Mouse (Mus musculus) heart, embryonic 13.5 days (tissue): ENCODE measurements around the gene Gatd1. TPM values are rescaled to one million over a fixed set of nuclear protein-coding genes. Genes with fewer than 3 reads are reported as not detected.
A peak's percentile ranks its signal among the peaks of the same experiment; 100 is the strongest.

Experiments
- ATAC-seq: fragments of 200-750 bp; cut with Nextera tagmentation; 2 replicates; pipeline ENCODE4 v1.8.0; 2017; ENCODE audit warnings: moderate TSS enrichment; ENCODE audit not compliant: insufficient number of reproducible peaks, low FRiP score, low TSS enrichment; ENCODE audit errors: extremely low read depth
- H3K27ac ChIP-seq: fragments of 300-500 bp; sonication (generic); replicated peaks from 2 replicates; pipeline ENCODE4 v1.5.1; 2015; ENCODE audit warnings: moderate library complexity, mild to moderate bottlenecking, inconsistent platforms
- H3K27me3 ChIP-seq: fragments of 300-500 bp; sonication (generic); replicated peaks from 2 replicates; pipeline ENCODE4 v1.6.1; 2015; ENCODE audit warnings: mild to moderate bottlenecking, inconsistent platforms
- H3K36me3 ChIP-seq: fragments of 300-500 bp; sonication (generic); 2 replicates; pipeline ENCODE4 v1.6.1; 2015; ENCODE audit warnings: mild to moderate bottlenecking, inconsistent platforms
- H3K4me1 ChIP-seq: fragments of 300-500 bp; sonication (generic); 2 replicates; pipeline ENCODE4 v1.6.1; 2015; ENCODE audit warnings: inconsistent platforms
- H3K4me2 ChIP-seq: fragments of 300-500 bp; sonication (generic); 2 replicates; pipeline ENCODE4 v1.6.1; 2015; ENCODE audit warnings: inconsistent platforms, mild to moderate bottlenecking, moderate library complexity
- H3K4me3 ChIP-seq: fragments of 300-500 bp; sonication (generic); 2 replicates; pipeline ENCODE4 v1.5.1; 2015; ENCODE audit warnings: moderate library complexity, mild to moderate bottlenecking, inconsistent platforms
- H3K9ac ChIP-seq: fragments of 300-500 bp; sonication (generic); 2 replicates; pipeline ENCODE4 v1.6.1; 2015; ENCODE audit warnings: inconsistent platforms, mild to moderate bottlenecking, moderate library complexity
- H3K9me3 ChIP-seq: fragments of 300-500 bp; sonication (generic); 2 replicates; pipeline ENCODE4 v1.6.1; 2016; ENCODE audit warnings: inconsistent platforms
- WGBS: fragments of 180-500 bp; shearing (Covaris S2); methylation state at CpG from one replicate; pipeline ENCODE4 v1.1.7; 2015; ENCODE audit warnings: mixed read lengths; 5-methylcytosine and 5-hydroxymethylcytosine counted together
- polyA plus RNA-seq: library from polyadenylated mRNA; unstranded; fragments of >200 nt; fragmentation: Nextera tagmentation; extraction: Ambion mirVana; gene quantifications from 2 replicates; pipeline ENCODE4 v1.2.1, GENCODE M21; 2015

Gene Gatd1
- polyA plus RNA-seq, 1 experiment from 2014 or later: 27.0 TPM

DNA sequence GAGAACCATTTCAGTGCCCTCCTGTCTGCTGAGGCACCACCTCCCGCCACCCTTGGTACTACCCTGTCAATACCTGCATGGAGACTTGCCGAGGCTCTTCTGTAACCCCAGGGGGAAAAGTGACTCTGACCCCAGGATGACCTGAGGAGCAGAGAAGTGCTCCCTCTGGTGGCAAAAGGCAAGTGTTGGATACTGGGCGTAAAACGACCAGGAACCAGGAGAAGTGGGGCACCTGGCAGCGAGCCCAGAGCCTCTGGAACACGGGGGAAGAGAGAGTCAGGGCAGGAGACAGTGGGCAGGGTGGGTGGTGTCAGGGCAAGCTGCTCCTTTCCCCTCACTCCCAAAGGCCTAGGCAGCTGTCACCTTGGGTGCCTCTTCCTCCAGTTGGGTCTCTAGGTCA, 26.7 kb upstream of the Gatd1 start:
- Histone ChIP-seq H3K4me3 (no peak overlapping the region), H3K4me2 (no peak overlapping the region), H3K9me3 (no peaks in the 10 kb centered on the region), H3K4me1 (peaks cover 55% of the 10 kb centered on the region), H3K27me3 (no peaks in the 10 kb centered on the region), H3K9ac (no peak overlapping the region), H3K36me3 (peaks cover 43% of the 10 kb centered on the region), H3K27ac (no peak overlapping the region)
- 23% methylated on average over 6 of the region's 6 CpGs for WGBS
- no peak for ATAC-seq

DNA sequence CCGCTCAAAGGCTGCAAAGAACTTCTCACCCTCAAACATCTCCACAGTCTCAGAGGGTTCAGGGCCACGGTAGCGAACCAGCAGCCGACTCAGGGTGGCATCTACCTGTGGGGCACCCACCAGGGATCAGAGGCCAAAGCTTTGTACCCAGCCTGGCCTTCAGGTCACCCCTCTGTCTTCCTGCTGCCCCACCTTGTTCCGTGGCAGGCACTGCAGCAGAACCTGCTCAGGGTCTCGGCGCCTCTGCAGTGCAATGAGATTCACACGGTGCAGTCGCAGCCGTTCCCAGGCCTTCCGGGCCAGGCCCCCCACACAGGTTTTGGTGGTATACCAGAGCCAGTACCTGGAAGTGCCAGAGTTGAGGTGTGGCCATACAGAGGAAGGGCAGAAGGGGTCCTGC, 25.9 kb upstream of the Gatd1 start:
- no peak for ATAC-seq
- Histone ChIP-seq H3K4me2 (no peak overlapping the region), H3K27ac (no peak overlapping the region), H3K4me3 (no peak overlapping the region), H3K4me1 (peaks cover 61% of the 10 kb centered on the region), H3K9ac (no peak overlapping the region), H3K9me3 (no peaks in the 10 kb centered on the region), H3K36me3 (peaks cover 43% of the 10 kb centered on the region), H3K27me3 (no peaks in the 10 kb centered on the region)
- 93% methylated on average over 11 of the region's 11 CpGs for WGBS

- Histone ChIP-seq H3K4me3 (no peak overlapping the region), H3K9ac (no peak overlapping the region), H3K4me1 (peaks cover 65% of the 10 kb centered on the region), H3K27me3 (no peaks in the 10 kb centered on the region), H3K4me2 (no peak overlapping the region), H3K36me3 (peaks cover 43% of the 10 kb centered on the region), H3K27ac (no peak overlapping the region), H3K9me3 (no peaks in the 10 kb centered on the region)
- no peak for ATAC-seq
- WGBS: 93% methylated on average over 10 of the region's 10 CpGs
These were observed 25.3 kb upstream of the Gatd1 start for GRCm38 (mm10) chr7:141439140-141439679.

DNA sequence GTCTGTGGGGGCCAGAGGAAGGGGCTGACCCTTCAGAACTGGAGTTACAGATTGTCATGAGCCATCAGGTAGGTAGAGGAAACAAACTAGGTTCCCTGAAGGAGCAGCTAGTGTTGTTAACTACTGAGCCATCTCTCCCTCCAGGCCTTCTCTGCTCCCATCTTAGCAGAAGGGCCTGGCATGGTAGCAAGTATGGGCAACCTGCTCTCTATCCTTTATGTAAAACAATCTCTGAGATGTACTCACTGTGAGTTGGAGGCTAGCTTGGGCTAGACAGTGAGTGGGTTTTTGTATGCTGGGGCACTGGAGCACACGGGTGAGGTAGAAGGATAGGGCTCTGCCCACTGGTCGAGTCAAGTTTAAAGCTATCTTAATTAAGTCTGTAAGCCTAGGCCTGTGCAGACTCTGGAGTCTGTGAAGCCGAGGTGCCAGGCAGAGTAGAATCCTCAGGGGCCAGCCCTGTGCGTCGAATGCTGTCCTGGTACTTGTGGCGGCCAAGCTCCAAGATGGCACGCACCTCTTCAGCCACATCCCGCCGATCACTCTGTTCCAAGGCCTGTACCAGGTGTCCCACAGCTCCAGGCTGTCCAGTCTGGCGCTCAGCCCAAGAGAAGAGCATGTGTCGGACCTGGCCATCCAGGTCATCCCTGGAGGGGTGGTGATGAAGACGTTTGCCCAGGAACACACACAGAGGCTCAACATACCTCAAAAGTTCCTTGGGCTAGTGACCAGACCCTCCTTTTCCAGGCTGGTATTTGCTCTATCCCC, 24.4 kb upstream of the Gatd1 start:
- no peak overlapping the region for H3K4me2 ChIP-seq
- no peak overlapping the region for H3K9ac ChIP-seq
- peaks cover 48% of the 10 kb centered on the region for H3K36me3 ChIP-seq
- H3K4me1 ChIP-seq: peaks cover 66% of the 10 kb centered on the region
- H3K9me3 ChIP-seq: no peaks in the 10 kb centered on the region
- no peaks in the 10 kb centered on the region for H3K27me3 ChIP-seq
- no peak overlapping the region for H3K27ac ChIP-seq
- no peak overlapping the region for H3K4me3 ChIP-seq
- no peak for ATAC-seq
- WGBS: 89% methylated on average over 12 of the region's 12 CpGs

DNA sequence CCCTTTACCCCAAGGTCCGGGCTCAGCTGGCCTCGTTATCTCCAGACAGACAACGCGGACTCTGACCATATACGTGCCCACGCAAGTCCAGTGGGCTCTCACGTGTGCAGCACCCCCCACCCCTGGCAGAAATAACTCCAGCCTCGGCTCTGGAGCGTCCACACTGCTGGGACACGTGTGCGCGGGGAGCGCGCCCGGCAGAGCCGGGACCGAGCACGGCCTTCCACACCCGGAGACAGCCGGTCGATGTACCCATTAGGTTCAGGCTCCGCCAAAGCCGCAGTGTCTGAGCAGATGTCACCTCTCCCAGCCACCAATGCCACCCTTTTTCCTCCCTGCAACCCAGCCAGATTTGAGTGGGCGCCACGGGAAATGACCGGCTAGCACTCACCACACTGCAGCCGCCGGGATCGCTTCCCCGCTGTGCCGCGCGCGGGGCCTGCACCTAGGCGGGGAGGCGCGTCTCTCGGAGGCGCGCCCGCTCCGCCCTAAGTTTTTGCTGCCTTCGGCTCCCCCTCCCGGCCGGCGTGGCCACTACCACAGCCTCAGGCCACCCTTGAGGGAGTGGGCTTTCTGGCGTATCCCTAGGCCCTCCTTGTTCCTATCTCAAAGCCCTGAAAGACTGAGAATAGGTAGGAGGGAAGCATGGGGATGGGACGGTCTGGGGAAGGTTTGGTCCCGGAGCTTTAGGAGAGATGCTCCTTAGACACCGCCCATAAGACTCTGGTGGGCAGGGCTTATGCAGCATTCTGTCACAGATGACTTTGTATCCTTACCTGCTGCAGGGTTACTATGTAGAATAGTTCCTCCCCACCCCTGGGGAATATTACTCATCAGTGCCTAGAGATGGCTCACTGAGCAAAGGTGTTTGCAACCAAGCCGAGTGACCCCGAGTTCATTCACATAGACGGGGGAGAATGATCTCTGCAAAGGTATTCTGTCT, 23.5 kb upstream of the Gatd1 start, which contains the start of gene Slc25a22:
Slc25a22 (minus strand) TSS at position 715 of the 943 bp plus-strand sequence.
- Histone ChIP-seq H3K27ac (peak within 1 kb of the TSS; percentile 62), H3K36me3 (peaks cover 57% of the 10 kb centered on the region), H3K4me2 (peak within 1 kb of the TSS; percentile 96), H3K9ac (peak within 1 kb of the TSS; percentile 90), H3K4me1 (peaks cover 56% of the 10 kb centered on the region), H3K27me3 (no peaks in the 10 kb centered on the region), H3K9me3 (no peaks in the 10 kb centered on the region), H3K4me3 (peak within 1 kb of the TSS; percentile 77)
- WGBS: 6% methylated on average over 53 of the region's 53 CpGs
- ATAC-seq: peak; percentile 58; the same call in 1 of the 2 replicates

GRCm38 (mm10) chr7:141436523-141436892, 22.6 kb upstream of the Gatd1 start:
- Histone ChIP-seq H3K4me1 (peaks cover 50% of the 10 kb centered on the region), H3K27ac (no peak overlapping the region), H3K4me3 (peak overlapping the region; percentile 77), H3K27me3 (no peaks in the 10 kb centered on the region), H3K9me3 (no peaks in the 10 kb centered on the region), H3K36me3 (peaks cover 59% of the 10 kb centered on the region), H3K9ac (peak overlapping the region; percentile 90), H3K4me2 (peak overlapping the region; percentile 96)
- no peak for ATAC-seq
- WGBS: 64% methylated on average over 2 of the region's 2 CpGs

DNA sequence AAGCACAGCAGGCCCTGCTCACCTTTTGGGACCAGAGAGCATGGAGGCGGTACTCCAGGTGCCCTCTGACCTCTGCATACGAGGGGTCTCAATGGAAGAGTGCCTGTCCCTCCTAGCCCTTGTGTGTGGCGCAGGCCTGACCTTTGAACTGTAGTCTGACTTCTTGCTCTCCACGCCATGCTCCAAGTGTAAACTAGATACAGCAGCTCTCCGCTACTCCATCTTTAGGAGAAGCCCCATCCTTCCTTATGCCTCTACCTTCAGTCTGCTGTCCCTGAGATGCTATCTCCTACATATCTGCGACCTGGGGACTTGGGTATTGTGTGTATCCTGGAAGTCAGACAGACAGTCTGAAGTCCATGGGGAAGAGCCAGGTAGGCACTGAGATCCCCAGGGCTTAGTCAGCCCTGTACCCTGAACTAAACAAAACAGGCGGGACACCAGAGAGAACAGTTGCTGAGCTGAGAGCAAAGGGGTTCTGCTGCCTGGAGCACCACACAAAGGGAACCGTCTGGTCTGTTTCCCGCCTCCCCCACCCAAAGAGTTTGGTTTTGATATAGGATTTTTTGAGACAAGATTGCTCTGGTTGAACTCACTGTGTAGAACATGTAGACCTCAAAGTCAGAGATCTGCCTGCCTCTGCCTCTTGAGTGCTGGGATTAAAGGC, 22.1 kb upstream of the Gatd1 start:
- peak overlapping the region; percentile 86; the same call in 1 of the 2 replicates for H3K9ac ChIP-seq
- H3K27ac ChIP-seq: no peak overlapping the region
- H3K4me2 ChIP-seq: peak overlapping the region; percentile 96
- no peaks in the 10 kb centered on the region for H3K27me3 ChIP-seq
- peak overlapping the region; percentile 77 for H3K4me3 ChIP-seq
- WGBS: 82% methylated on average over 9 of the region's 9 CpGs
- no peaks in the 10 kb centered on the region for H3K9me3 ChIP-seq
- ATAC-seq: no peak
- H3K4me1 ChIP-seq: peaks cover 45% of the 10 kb centered on the region
- peaks cover 59% of the 10 kb centered on the region for H3K36me3 ChIP-seq

DNA sequence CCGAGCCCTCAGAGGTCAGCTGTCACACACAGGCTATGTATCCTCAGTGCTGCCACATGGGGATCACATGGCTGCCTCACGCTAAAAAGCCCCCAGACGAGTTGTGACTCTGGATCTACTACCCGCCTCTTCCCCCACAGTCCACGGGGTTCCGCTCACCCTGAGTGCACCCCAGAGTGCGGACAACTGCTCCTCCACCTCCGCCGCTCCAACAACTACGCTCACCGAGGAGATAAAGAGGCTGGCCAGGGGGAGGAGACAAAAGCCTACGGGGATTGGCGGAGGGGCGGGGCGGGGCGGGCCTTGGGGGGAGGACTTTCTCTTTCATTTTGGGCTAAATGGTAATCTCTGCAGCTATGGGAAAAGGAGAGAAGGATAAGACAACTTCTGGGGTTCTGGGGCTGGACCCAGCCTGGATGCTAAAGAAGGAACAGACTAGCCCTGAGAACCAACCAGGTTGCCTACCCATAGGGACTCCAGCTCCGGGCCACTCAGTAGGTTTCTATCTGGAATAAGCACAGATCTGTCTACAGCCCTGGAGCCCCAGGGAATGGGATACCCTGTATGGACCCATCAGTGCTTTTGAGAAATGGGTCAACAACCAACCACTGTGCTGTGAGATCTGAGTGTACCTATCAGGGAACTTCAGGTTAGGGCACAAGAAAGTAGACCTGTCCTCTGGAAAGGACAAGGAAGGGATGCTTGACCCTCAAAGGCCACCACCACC, 21.4 kb upstream of the Gatd1 start:
- H3K27me3 ChIP-seq: no peaks in the 10 kb centered on the region
- H3K4me1 ChIP-seq: peaks cover 42% of the 10 kb centered on the region
- peaks cover 61% of the 10 kb centered on the region for H3K36me3 ChIP-seq
- H3K9ac ChIP-seq: peak overlapping the region; percentile 86
- H3K27ac ChIP-seq: peak overlapping the region; percentile 69
- no peak for ATAC-seq
- no peaks in the 10 kb centered on the region for H3K9me3 ChIP-seq
- peak overlapping the region; percentile 62 for H3K4me3 ChIP-seq
- peak overlapping the region; percentile 96 for H3K4me2 ChIP-seq
- 2% methylated on average over 17 of the region's 17 CpGs for WGBS

DNA sequence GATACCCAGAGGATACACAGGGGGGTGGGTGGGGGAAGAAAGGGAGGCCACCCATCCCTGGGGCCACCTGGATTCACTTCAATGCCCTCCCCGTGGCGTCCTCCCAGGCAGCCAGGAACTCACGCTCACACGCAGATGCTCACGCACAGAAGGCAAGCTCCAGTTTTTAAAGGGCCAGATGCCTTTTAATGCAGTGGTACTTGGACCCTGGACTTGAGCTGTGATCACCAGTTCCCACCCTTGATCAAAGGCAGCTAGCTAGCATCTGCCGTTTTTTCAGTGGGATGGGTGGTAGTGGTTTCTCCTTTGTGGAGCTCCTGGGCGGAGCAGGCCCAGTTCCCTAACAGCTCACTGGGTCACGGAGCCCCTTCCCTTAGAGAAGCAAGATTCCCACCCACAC, 20.5 kb upstream of the Gatd1 start:
- H3K27me3 ChIP-seq: no peaks in the 10 kb centered on the region
- peaks cover 49% of the 10 kb centered on the region for H3K4me1 ChIP-seq
- peak overlapping the region; percentile 86 for H3K9ac ChIP-seq
- no peak for ATAC-seq
- 15% methylated on average over 8 of the region's 8 CpGs for WGBS
- H3K36me3 ChIP-seq: peaks cover 55% of the 10 kb centered on the region
- peak overlapping the region; percentile 96 for H3K4me2 ChIP-seq
- peak overlapping the region; percentile 69 for H3K27ac ChIP-seq
- peak overlapping the region; percentile 62 for H3K4me3 ChIP-seq
- H3K9me3 ChIP-seq: no peaks in the 10 kb centered on the region

- H3K4me1 ChIP-seq: peaks cover 56% of the 10 kb centered on the region
These were observed 19.8 kb upstream of the Gatd1 start for GRCm38 (mm10) chr7:141433517-141434400.

More at GRCm38 (mm10) chr7:141433517-141434400, 19.8 kb upstream of the Gatd1 start:
- WGBS: 69% methylated on average over 15 of the region's 15 CpGs
- no peak for ATAC-seq
- H3K27ac ChIP-seq: peak overlapping the region; percentile 69; the same call in 1 of the 2 replicates
- peak overlapping the region; percentile 62 for H3K4me3 ChIP-seq
- no peaks in the 10 kb centered on the region for H3K9me3 ChIP-seq
- H3K9ac ChIP-seq: peak overlapping the region; percentile 86
- H3K4me2 ChIP-seq: peak overlapping the region; percentile 96
- H3K27me3 ChIP-seq: no peaks in the 10 kb centered on the region
- H3K36me3 ChIP-seq: peaks cover 48% of the 10 kb centered on the region
